Mouse (Mus musculus): Measurements from ENCODE around the gene Olfr1214.
"Not testable (repeated sequence)": the region's sequence is repeated elsewhere in the genome, so short reads cannot be mapped to it uniquely, and the experiment has no call there.

The Olfr1214 gene

DNA sequence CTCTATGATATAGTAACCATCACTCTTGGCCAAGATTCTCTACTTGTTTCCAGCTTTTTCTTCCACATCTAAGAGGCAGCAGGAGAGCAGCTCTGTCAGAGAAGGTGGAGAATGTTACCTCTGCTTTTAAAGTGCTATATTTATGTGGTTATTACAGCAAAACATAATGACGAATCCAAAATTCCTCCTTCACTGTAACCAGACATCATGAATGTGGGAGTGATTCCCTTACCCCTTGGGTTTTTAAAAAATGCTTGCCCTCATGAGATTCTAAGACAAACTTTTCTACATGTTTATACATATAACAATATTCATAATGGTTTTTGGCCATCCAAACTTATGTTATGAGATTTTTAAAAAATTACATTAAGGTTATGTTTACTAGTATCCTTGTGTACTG lies at the start of gene Olfr1214:
Gene Olfr1214, minus strand, starts transcription at position 101 of the 400 bp plus-strand sequence.
- DNase-seq (ENCODE audit: low spot score in 2 of 2) = no peak

DNA sequence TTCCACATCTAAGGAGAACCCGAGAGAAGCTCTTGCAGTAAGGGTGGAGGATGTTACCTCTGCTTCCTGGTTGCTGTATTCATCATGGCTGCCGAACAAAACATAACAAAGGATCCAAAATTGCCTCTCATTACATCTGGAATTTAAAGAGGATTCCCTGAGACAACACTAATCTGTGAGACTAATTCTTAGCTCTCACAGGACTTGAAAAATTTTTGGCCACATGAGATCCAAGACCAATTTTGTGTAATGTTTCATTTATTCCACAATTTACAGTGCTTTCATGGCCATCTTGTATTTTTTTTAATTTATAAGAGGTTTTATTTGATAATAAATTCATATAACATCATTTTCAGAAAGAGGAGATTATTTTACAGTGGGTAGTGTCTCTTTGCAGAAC lies 39.5 kb upstream of the Olfr1214 start, which contains the start of gene Olfr1217:
Gene Olfr1217, minus strand, starts transcription at position 101 of the 400 bp plus-strand sequence.
- DNase-seq (ENCODE audit: low spot score in 2 of 2) = no peak

DNA sequence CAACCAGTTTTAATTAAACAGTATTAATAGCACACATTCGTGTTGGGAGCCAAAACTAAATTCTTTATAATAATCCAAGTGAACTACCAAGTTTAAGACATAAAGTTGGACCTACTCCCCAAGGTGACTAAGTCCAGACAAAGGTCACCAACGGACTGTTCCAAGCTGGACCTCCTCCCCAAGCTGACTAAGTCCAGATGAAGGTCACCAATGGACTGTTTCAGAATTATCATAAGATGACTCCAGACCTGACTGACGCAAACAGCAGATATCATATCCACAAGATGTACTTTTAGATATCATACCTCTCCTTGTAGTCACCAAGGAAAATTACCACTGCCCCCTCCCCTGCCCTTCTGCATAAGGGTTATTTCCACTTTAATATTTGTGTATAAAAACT lies 29.0 kb upstream of the Olfr1214 start:
- not testable (repeated sequence) for DNase-seq (ENCODE audit: low spot score in 2 of 2)

DNA sequence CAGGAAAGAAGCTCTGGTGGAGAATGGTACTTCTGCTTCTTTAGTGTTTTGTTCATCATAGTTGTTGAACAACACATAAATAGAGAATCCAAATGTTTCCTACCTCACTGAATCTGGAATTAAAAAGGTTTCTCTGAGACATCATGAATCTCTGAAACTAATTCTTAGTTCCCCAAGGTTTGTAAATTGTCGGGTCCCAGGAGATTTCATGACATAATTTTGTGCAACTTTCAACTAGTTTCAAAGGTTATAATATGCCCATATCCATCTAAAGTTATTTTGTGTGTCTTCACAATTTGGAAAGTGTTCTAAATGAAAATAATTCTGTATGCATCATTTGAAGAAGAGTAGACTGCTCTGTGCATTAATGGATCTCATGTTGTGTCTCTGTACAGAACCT lies 25.8 kb upstream of the Olfr1214 start, which contains the start of gene Olfr1216:
Gene Olfr1216, minus strand, starts transcription at position 101 of the 400 bp plus-strand sequence.
- DNase-seq (ENCODE audit: low spot score in 2 of 2) = no peak

DNA sequence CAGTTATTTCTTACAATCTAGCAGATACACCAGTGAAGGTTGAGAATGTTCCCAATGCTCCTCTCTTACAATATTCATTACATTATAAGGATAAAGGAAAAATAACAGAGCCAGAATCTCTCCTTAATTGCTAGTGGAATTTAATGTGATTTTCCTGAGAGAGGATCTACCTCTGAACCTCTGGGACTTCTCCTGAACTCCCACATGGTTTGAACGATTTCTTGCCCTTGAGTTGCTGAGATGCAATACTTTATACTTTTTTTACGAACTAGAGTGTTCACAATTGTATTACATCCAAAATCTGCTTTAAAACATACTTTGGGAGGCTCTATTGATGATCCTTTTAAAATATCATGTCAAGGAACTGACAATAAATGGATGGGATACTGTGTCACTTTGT lies 14.4 kb upstream of the Olfr1214 start, which contains the start of gene Olfr1215:
Gene Olfr1215, minus strand, starts transcription at position 101 of the 400 bp plus-strand sequence.
- DNase-seq (ENCODE audit: low spot score in 2 of 2) = no peak

DNA sequence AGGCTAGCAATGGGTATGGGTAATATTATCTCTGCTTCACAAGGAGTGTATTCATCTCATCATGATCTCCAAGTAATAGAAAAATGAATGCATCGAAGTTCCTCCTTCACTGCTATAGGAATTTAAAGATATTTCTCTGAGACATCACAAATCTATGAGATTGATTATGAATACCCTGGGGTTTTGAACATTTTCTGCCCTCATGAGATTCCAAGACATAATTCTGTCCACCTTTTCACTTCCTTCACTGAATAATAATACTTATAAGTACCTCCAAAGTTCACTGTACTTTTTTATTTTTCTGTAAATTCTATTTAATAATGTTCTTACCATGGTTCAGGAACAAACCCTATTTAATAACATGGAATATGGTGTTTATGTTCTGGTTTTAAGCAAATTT lies 12.3 kb downstream of the Olfr1214 start, which contains the start of gene Gm13762:
Gene Gm13762, minus strand, starts transcription at position 101 of the 400 bp plus-strand sequence.
- no peak for DNase-seq (ENCODE audit: low spot score in 2 of 2)

DNA sequence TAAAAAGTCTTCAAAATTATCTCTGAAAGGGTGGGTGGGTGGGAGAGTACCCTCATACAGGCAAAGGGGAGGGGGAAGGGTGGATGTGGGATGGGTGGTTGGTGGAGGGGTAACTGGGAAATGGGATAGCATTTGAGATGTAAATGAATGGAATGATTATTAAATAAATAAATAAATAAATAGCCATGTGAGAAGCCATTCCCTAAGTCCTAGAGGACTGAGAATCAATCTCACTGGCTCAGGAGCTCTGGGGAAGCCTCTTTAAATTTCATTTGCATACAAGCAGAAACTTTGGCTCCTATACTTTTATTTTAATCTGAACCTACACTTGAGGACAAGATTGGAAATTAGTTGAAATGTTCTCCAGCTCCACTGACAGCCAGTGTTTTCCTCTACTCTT lies 38.8 kb downstream of the Olfr1214 start, which contains the start of gene Olfr1212:
Gene Olfr1212, plus strand, starts transcription at position 301 of the 400 bp plus-strand sequence.
- DNase-seq (ENCODE audit: low spot score in 2 of 2) = no peak

DNA sequence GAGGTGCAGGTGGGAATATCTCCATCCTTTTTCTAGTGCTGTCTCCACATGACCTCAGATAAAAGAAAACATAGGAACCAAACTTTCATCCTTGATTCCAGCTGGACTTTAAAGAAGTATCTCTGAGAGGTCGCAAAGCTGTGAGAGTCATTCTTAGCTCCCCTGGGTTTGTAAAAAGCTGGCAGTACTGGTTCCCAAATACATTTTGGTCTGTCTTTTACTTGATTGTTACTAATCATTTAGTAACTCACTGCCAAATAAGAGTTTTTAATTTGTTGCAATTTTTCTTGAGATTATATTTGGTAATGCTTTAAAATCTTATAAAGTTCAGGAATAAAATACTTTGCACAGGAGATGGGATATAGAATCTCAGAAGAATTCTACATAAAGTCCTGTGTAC lies 54.4 kb downstream of the Olfr1214 start, which contains the start of gene Olfr1211:
Gene Olfr1211, minus strand, starts transcription at position 101 of the 400 bp plus-strand sequence.
- DNase-seq (ENCODE audit: low spot score in 2 of 2) = no peak

Measured in frontal cortex, postnatal 36 days (tissue).